In the genomic region with DNA sequence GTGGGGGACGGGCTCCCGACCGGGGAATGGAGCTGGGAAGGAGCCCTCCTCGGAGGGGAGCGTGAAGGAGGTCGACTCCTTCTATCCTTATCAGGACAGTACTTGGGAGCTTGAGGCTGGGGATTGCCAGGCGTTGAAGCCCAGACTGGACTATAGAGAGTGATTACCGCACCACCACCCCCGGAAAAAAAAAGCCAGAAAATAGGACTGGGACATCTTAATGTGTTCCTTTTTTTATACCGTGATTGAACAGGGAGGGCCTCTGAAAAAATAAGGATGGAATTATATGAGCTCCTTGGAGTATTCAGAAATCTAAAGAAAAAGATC, we compare ENCODE assay signal across 8 mouse cellular contexts. TPM values are rescaled to one million over a fixed set of nuclear protein-coding genes. Genes with fewer than 3 reads are reported as not detected.
A peak's percentile ranks its signal among the peaks of the same experiment; 100 is the strongest.
DNase-seq lines count a peak whose midpoint lies in the region; ATAC-seq and TF ChIP-seq lines count a peak whose summit lies in the region.

No protein-coding gene starts in this region.

- peak overlapping the region; percentile 48 for H3K4me2 ChIP-seq in kidney, embryonic 16.5 days (replicated peaks; ENCODE audit: low read depth, low read length)
- peak overlapping the region; percentile 69 for H3K4me2 ChIP-seq in intestine, embryonic 14.5 days (ENCODE audit: low read length)
- peak overlapping the region; percentile 68 for H3K4me2 ChIP-seq in myocyte (ENCODE audit: low read depth)

- TF ChIP-seq CTCF in cortical plate, adult 2 months (IDR thresholded peaks at IDR 0.05; ENCODE audit: extremely low read depth, insufficient read depth, low read length): no peak

- TF ChIP-seq POLR2A in cortical plate, adult 2 months (IDR thresholded peaks at IDR 0.05; ENCODE audit: extremely low read depth, insufficient read depth, low read length): no peak
- no peak for TF ChIP-seq POLR2A in myocyte (IDR thresholded peaks at IDR 0.05; ENCODE audit: insufficient read length, low read depth)

- H3K4me3 ChIP-seq in kidney, embryonic 16.5 days (ENCODE audit: low read length): peak overlapping the region; percentile 96
- peak overlapping the region; percentile 66 for H3K4me3 ChIP-seq in cortical plate, adult 2 months (ENCODE audit: insufficient read depth, low read length)
- H3K4me3 ChIP-seq in intestine, embryonic 14.5 days (ENCODE audit: low read depth, low read length): peak overlapping the region; percentile 100
- H3K4me3 ChIP-seq in myocyte: peak overlapping the region; percentile 80

- ATAC-seq in kidney, embryonic 16.5 days (ENCODE audit: low FRiP score, low TSS enrichment): no peak
- ATAC-seq in intestine, embryonic 14.5 days (replicated peaks; ENCODE audit: low FRiP score, low TSS enrichment, low read depth): no peak

- intact Hi-C loops in gastrocnemius, postnatal 36 days (cut with DNase I): no loop called here

- WGBS in kidney, embryonic 16.5 days: 0% methylated on average over 10 of the region's 10 CpGs
- WGBS in intestine, embryonic 14.5 days: 0% methylated on average over 10 of the region's 10 CpGs

- no peaks in the 10 kb centered on the region for H3K27me3 ChIP-seq in kidney, embryonic 16.5 days (ENCODE audit: insufficient read depth, low read length)
- H3K27me3 ChIP-seq in intestine, embryonic 14.5 days (replicated peaks; ENCODE audit: control insufficient read depth, insufficient read depth, low read length): no peaks in the 10 kb centered on the region
- H3K27me3 ChIP-seq in myocyte (ENCODE audit: control insufficient read depth, insufficient read depth, insufficient read length): no peaks in the 10 kb centered on the region

- peaks cover 87% of the 10 kb centered on the region for H3K79me2 ChIP-seq in myocyte (ENCODE audit: control insufficient read depth, insufficient read depth)

- H3K36me3 ChIP-seq in kidney, embryonic 16.5 days (ENCODE audit: insufficient read depth, low read length): peaks cover 27% of the 10 kb centered on the region
- peaks cover 57% of the 10 kb centered on the region for H3K36me3 ChIP-seq in intestine, embryonic 14.5 days (ENCODE audit: control insufficient read depth, insufficient read depth, low read length)
- peaks cover 37% of the 10 kb centered on the region for H3K36me3 ChIP-seq in myocyte (ENCODE audit: control insufficient read depth, insufficient read depth)

- peak overlapping the region; percentile 100 for H3K9ac ChIP-seq in kidney, embryonic 16.5 days (replicated peaks; ENCODE audit: low read length)
- peak overlapping the region; percentile 98 for H3K9ac ChIP-seq in intestine, embryonic 14.5 days (ENCODE audit: low read length)

- no peak for DNase-seq in kidney, adult 18-20 months
- DNase-seq in intestine, embryonic 14.5 days (ENCODE audit: low spot score): peak; percentile 86
- no peak for DNase-seq in gastrocnemius, postnatal 25 days
- no peak for DNase-seq in gastrocnemius, postnatal 36 days
- no peak for DNase-seq in cerebellum, postnatal 10 days

- peak overlapping the region; percentile 100 for H3K27ac ChIP-seq in kidney, embryonic 16.5 days (ENCODE audit: low read length)
- peak overlapping the region; percentile 97 for H3K27ac ChIP-seq in cortical plate, adult 2 months (ENCODE audit: insufficient read depth, low read length)
- peak overlapping the region; percentile 100 for H3K27ac ChIP-seq in intestine, embryonic 14.5 days (ENCODE audit: low read depth)

- peak overlapping the region; percentile 83 for H3ac ChIP-seq in myocyte (ENCODE audit: control insufficient read depth, insufficient read length)

- H3K4me1 ChIP-seq in kidney, embryonic 16.5 days (ENCODE audit: insufficient read depth, low read length): peaks cover 27% of the 10 kb centered on the region
- peaks cover 4% of the 10 kb centered on the region for H3K4me1 ChIP-seq in cortical plate, adult 2 months (ENCODE audit: control insufficient read depth, insufficient read depth, low read length)
- H3K4me1 ChIP-seq in intestine, embryonic 14.5 days (replicated peaks; ENCODE audit: control insufficient read depth, insufficient read depth, low read length): peaks cover 24% of the 10 kb centered on the region

- no peaks in the 10 kb centered on the region for H3K9me3 ChIP-seq in kidney, embryonic 16.5 days (ENCODE audit: low read length)
- H3K9me3 ChIP-seq in intestine, embryonic 14.5 days (ENCODE audit: control insufficient read depth, low read length): no peaks in the 10 kb centered on the region

TF ChIP-seq in myocyte, 11 proteins besides CTCF, POLR2A, EP300 and RAD21:
- TF ChIP-seq TCF12 (IDR thresholded peaks at IDR 0.05; ENCODE audit: insufficient read depth, poor library complexity, severe bottlenecking) (no peak), TCF3 (IDR thresholded peaks at IDR 0.05; ENCODE audit: insufficient read length, low read depth) (no peak), REST (IDR thresholded peaks at IDR 0.05; ENCODE audit: insufficient read depth, insufficient read length) (no peak), SRF (IDR thresholded peaks at IDR 0.05; ENCODE audit: control insufficient read depth, insufficient read length, low read depth) (no peak), E2F4 (IDR thresholded peaks at IDR 0.05; ENCODE audit: insufficient read depth) (no peak), MYOD1 (IDR thresholded peaks at IDR 0.05; ENCODE audit: control insufficient read depth in 1 of 3, insufficient read length in 2 of 3, low read depth in 2 of 3) (no peak), MAX (IDR thresholded peaks at IDR 0.05; ENCODE audit: low read depth) (no peak), POLR2AphosphoS2 (IDR thresholded peaks at IDR 0.05; ENCODE audit: insufficient read length, low read depth) (no peak), CEBPB (IDR thresholded peaks at IDR 0.05; ENCODE audit: insufficient read depth, poor library complexity, severe bottlenecking) (no peak), USF1 (IDR thresholded peaks at IDR 0.05; ENCODE audit: low read depth) (no peak), MYOG (IDR thresholded peaks at IDR 0.05; ENCODE audit: control insufficient read depth in 1 of 3, insufficient read depth in 1 of 3, insufficient read length in 2 of 3, low read depth in 2 of 3) (no peak)

RNA-seq across cellular contexts. Expression of a gene that starts 1.0 kb away (rescaled TPM):
- 421 and 427 TPM in 2 replicates for polyA plus RNA-seq in kidney, embryonic 16.5 days (2015; fragmentation: Nextera tagmentation; extraction: Ambion mirVana)
- 81.3 and 85.2 TPM in 2 replicates for polyA plus RNA-seq in cortical plate, adult 2 months (2012; rRNA removed)
- polyA plus RNA-seq in intestine, embryonic 14.5 days (2014; fragmentation: Nextera tagmentation; extraction: Ambion mirVana): 454 and 475 TPM in 2 replicates
- polyA plus RNA-seq in myocyte (2012; fragmentation: generic; extraction: Trizol): 35.6 TPM
- total RNA-seq in gastrocnemius, postnatal 25 days (2021): 10 to 100 TPM; 40.1 to 41.7 TPM
- 10 to 100 TPM; 34.4 to 43.0 TPM for total RNA-seq in gastrocnemius, postnatal 36 days (2021)

RNA-seq across cellular contexts. Expression of a gene that starts 1.4 kb away (rescaled TPM):
- polyA plus RNA-seq in kidney, embryonic 16.5 days (2015; fragmentation: Nextera tagmentation; extraction: Ambion mirVana): 1,832 and 2,078 TPM in 2 replicates
- 529 and 566 TPM in 2 replicates for polyA plus RNA-seq in cortical plate, adult 2 months (2012; rRNA removed)
- polyA plus RNA-seq in intestine, embryonic 14.5 days (2014; fragmentation: Nextera tagmentation; extraction: Ambion mirVana): 967 and 1,019 TPM in 2 replicates
- polyA plus RNA-seq in myocyte (2012; fragmentation: generic; extraction: Trizol): 275 TPM
- 100 to 1,000 TPM; 301 to 314 TPM for total RNA-seq in gastrocnemius, postnatal 25 days (2021)
- total RNA-seq in gastrocnemius, postnatal 36 days (2021): 100 to 1,000 TPM; 284 to 312 TPM

RNA-seq across cellular contexts. Expression of a gene that starts 38.7 kb away (rescaled TPM):
- polyA plus RNA-seq in kidney, embryonic 16.5 days (2015; fragmentation: Nextera tagmentation; extraction: Ambion mirVana): 1.7 and 2.1 TPM in 2 replicates
- polyA plus RNA-seq in cortical plate, adult 2 months (2012; rRNA removed): 3.3 and 3.8 TPM in 2 replicates
- polyA plus RNA-seq in intestine, embryonic 14.5 days (2014; fragmentation: Nextera tagmentation; extraction: Ambion mirVana): 2.3 and 3.0 TPM in 2 replicates
- 0.06 TPM for polyA plus RNA-seq in myocyte (2012; fragmentation: generic; extraction: Trizol)
- total RNA-seq in gastrocnemius, postnatal 25 days (2021): not detected
- total RNA-seq in gastrocnemius, postnatal 36 days (2021): under 1 TPM in 1 of 2 experiments, not detected in 1; 0.15 TPM

RNA-seq across cellular contexts. Expression of a gene that starts 52.6 kb away (rescaled TPM):
- polyA plus RNA-seq in kidney, embryonic 16.5 days (2015; fragmentation: Nextera tagmentation; extraction: Ambion mirVana): 16.1 and 16.7 TPM in 2 replicates
- 64.9 and 67.4 TPM in 2 replicates for polyA plus RNA-seq in cortical plate, adult 2 months (2012; rRNA removed)
- polyA plus RNA-seq in intestine, embryonic 14.5 days (2014; fragmentation: Nextera tagmentation; extraction: Ambion mirVana): 16.4 and 18.0 TPM in 2 replicates
- polyA plus RNA-seq in myocyte (2012; fragmentation: generic; extraction: Trizol): 3.3 TPM
- 1 to 10 TPM; 3.8 TPM for total RNA-seq in gastrocnemius, postnatal 25 days (2021)
- 1 to 10 TPM; 4.6 to 6.4 TPM for total RNA-seq in gastrocnemius, postnatal 36 days (2021)
